Mouse (Mus musculus) adrenal gland, adult 8-10 months (tissue): ENCODE measurements at regions not wholly inside any gene's neighbourhood (a gene's known extent, or its start where the extent isn't known, plus 50 kb on each side); places are given as distances from the start of the nearest gene placed in this dataset.

Experiments used
- DNase-seq: peaks from one replicate; pipeline ENCODE4 v3.0.0; 2022

GRCm38 (mm10) chr10:66864161-66864862 lies 231.6 kb upstream of the Jmjd1c start:
- peak; percentile 73 for DNase-seq

- DNase-seq, result peak; percentile 5
Observed at GRCm38 (mm10) chr10:66865010-66865582, 230.8 kb upstream of the Jmjd1c start.

- no peak for DNase-seq
Observed at GRCm38 (mm10) chr10:66871133-66871664, 224.7 kb upstream of the Jmjd1c start.

GRCm38 (mm10) chr10:66871673-66872072 lies 224.3 kb upstream of the Jmjd1c start:
- DNase-seq, result no peak

- no peak for DNase-seq
Observed at GRCm38 (mm10) chr10:66873468-66873867, 222.5 kb upstream of the Jmjd1c start.

GRCm38 (mm10) chr10:66879071-66879470 lies 216.9 kb upstream of the Jmjd1c start:
- no peak for DNase-seq

GRCm38 (mm10) chr10:66882825-66883224 lies 213.1 kb upstream of the Jmjd1c start:
- DNase-seq, result no peak

GRCm38 (mm10) chr10:66885575-66885974 lies 210.3 kb upstream of the Jmjd1c start:
- no peak for DNase-seq

GRCm38 (mm10) chr10:66889786-66890555 lies 206.0 kb upstream of the Jmjd1c start:
- DNase-seq, result no peak

GRCm38 (mm10) chr10:66891811-66892210 lies 204.1 kb upstream of the Jmjd1c start:
- no peak for DNase-seq

GRCm38 (mm10) chr10:66893836-66894235 lies 202.1 kb upstream of the Jmjd1c start:
- DNase-seq, result no peak

GRCm38 (mm10) chr10:66896698-66897622 lies 199.0 kb upstream of the Jmjd1c start:
- DNase-seq, result no peak

GRCm38 (mm10) chr10:66899724-66900123 lies 196.2 kb upstream of the Jmjd1c start:
- DNase-seq, result no peak

- no peak for DNase-seq
Observed at GRCm38 (mm10) chr10:66900781-66901180, 195.1 kb upstream of the Jmjd1c start.

GRCm38 (mm10) chr10:66901873-66902272 lies 194.1 kb upstream of the Jmjd1c start:
- DNase-seq, result no peak

GRCm38 (mm10) chr10:66904552-66905367 lies 191.2 kb upstream of the Jmjd1c start:
- no peak for DNase-seq

GRCm38 (mm10) chr10:66907842-66908241 lies 188.1 kb upstream of the Jmjd1c start:
- no peak for DNase-seq

GRCm38 (mm10) chr10:66909204-66909889 lies 186.6 kb upstream of the Jmjd1c start:
- DNase-seq, result no peak

- peak; percentile 77 for DNase-seq
Observed at GRCm38 (mm10) chr10:66909905-66910681, 185.8 kb upstream of the Jmjd1c start.
